18 mouse cellular contexts compared by ENCODE assay signal in the genomic region with DNA sequence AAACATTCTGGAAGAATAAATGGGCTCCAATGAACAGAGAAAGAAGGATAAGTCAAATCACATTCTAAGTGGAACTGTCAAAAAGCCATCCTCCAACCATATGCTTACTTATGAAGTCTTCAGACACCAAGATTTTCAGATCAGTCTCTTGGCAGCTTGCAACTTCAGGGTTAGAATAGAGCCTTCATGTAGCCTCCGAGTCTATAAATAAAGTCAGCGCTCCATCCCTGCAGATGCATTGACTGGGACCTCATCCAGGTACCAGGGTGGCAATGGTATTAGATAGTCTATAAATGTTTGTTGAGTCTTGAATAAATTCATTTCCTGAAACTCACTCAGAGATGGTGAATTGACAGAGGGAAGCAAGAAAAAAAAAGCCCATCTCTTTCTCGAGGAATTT.
A peak's percentile ranks its signal among the peaks of the same experiment; 100 is the strongest.
DNase-seq lines count a peak whose midpoint lies in the region.
"Had no signal": no experiment of that assay in that cellular context is flagged by ENCODE, and none has a peak within 500 bp of the region (broad histone marks: within the 10 kb centered on the region; RNA-seq: fewer than 3 reads in every experiment).

No protein-coding gene starts in this region.

- peak; percentile 34 to 47 for DNase-seq in frontal cortex, adult 2 months (ENCODE audit: extremely low spot score in 1 of 2, low spot score in 1 of 2)
- DNase-seq in frontal cortex, postnatal 14 days (ENCODE audit: low spot score in 2 of 2) = no peak
- DNase-seq in right cerebral cortex, adult 2 months (ENCODE audit: low spot score in 2 of 2) = peak; percentile 10 to 18
- no peak for DNase-seq in right cerebral cortex, postnatal 4 days
- peak; percentile 32 for DNase-seq in brain, embryonic 18.5 days (ENCODE audit: low read depth, low spot score)
- DNase-seq in telencephalon, adult 2 months (ENCODE audit: low read depth, low spot score) = peak; percentile 65
- no peak for DNase-seq in spleen, postnatal 36 days (ENCODE audit: low spot score in 2 of 2)
- DNase-seq: adrenal gland, adult 8-10 months; adrenal gland, postnatal 25 days; cerebellum, adult 11 months; cerebellum, adult 2 months; cerebellum, adult 9-11 months; cerebellum, postnatal 25 days; embryo, embryonic 11 days; gastrocnemius, postnatal 25 days; heart, adult 18-20 months; heart, postnatal 10 days; heart, postnatal 36 days had no signal

Comparison
In these comparisons a context has a peak if more than half of its experiments do, and no peak if none do; other contexts are left out.
1. DNase-seq: peak in frontal cortex, adult 2 months (2 of 2), right cerebral cortex, adult 2 months (2 of 2), brain, embryonic 18.5 days (single experiment) and telencephalon, adult 2 months (single experiment); none in frontal cortex, postnatal 14 days (0 of 2), right cerebral cortex, postnatal 4 days (single experiment) and spleen, postnatal 36 days (0 of 2).